Comparison of ENCODE assay signal across 10 mouse cellular contexts in the genomic region with DNA sequence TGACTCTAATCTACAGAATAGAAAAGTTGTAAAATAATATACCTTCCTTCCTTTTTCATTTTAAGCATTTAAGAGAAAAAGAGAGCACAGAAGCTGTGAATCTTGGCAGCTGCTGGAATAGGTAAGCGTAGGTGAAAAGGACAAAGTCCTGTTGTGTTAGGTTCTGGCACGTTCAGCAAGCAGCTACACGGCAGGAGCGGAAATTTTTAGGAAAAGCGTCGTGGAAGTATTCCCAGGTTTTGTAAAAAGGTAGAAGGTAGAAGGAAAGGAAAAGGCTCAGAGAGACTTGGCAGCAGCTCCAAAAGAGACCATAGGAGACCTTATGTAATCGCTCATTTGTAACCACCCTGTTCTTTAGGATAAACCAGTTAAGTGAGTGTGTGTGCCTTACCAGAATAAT.
"Had no signal": no experiment of that assay in that cellular context is flagged by ENCODE, and none has a peak within 500 bp of the region (broad histone marks: within the 10 kb centered on the region; RNA-seq: fewer than 3 reads in every experiment).

No protein-coding gene starts in this region.

- H3K4me3 ChIP-seq: kidney, embryonic 15.5 days; limb, embryonic 12.5 days; liver, embryonic 13.5 days; midbrain, embryonic 13.5 days had no signal

- H3K9ac ChIP-seq: kidney, embryonic 15.5 days; limb, embryonic 12.5 days; liver, embryonic 13.5 days; midbrain, embryonic 13.5 days had no signal

- H3K9me3 ChIP-seq: kidney, embryonic 15.5 days; limb, embryonic 12.5 days; liver, embryonic 13.5 days; midbrain, embryonic 13.5 days had no signal

- H3K4me1 ChIP-seq: kidney, embryonic 15.5 days; limb, embryonic 12.5 days; liver, embryonic 13.5 days; midbrain, embryonic 13.5 days had no signal

- H3K27me3 ChIP-seq: kidney, embryonic 15.5 days; limb, embryonic 12.5 days; liver, embryonic 13.5 days; midbrain, embryonic 13.5 days had no signal

- ATAC-seq: midbrain, embryonic 13.5 days had no signal

- DNase-seq: kidney, postnatal 14 days; layer of hippocampus, adult 9-11 months; layer of hippocampus, postnatal 36 days; liver, embryonic 13.5 days; lung, adult 18-20 months; right cerebral cortex, postnatal 14 days; thymus, postnatal 4 days had no signal

- H3K27ac ChIP-seq: kidney, embryonic 15.5 days; limb, embryonic 12.5 days; liver, embryonic 13.5 days; midbrain, embryonic 13.5 days had no signal

- H3K4me2 ChIP-seq: kidney, embryonic 15.5 days; limb, embryonic 12.5 days; liver, embryonic 13.5 days; midbrain, embryonic 13.5 days had no signal
